In the genomic region with DNA sequence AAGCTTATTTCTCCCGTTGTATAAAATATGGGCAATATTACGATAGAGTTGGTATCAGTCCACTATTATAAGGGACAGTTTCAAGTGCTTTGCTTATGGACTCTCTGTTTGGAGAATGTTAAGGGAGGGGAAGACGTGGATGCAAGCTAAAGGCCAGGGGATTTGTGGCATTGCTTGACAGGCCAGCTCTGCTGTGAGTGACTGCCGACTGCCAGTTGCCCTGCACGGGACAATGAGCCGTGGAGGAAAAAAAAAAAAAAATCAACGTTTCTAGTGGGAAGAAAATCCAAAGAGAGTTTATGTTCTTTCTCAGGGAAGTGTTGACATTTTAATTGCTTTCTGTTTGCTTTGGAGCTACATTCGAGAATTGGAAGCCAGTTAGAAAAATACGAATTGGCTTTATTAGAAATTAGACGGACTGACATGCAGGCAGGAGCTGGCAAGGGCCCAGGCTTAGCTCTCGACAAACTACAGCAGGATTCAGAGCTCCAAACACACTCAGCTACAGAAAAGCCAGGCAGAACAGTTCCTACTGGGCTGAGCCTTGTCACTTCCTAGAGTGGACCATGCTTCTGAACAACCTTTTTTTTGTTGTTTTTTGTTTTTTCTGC, we compare ENCODE assay signal across 10 mouse cellular contexts.
DNase-seq lines count a peak whose midpoint lies in the region; ATAC-seq and TF ChIP-seq lines count a peak whose summit lies in the region.
"Had no signal": no experiment of that assay in that cellular context is flagged by ENCODE, and none has a peak within 500 bp of the region (broad histone marks: within the 10 kb centered on the region; RNA-seq: fewer than 3 reads in every experiment).

No protein-coding gene starts in this region.

- H3K4me2 ChIP-seq in heart, embryonic 15.5 days: peak overlapping the region; percentile 38
- H3K4me2 ChIP-seq: embryonic facial prominence, embryonic 15.5 days had no signal

- peaks cover 12% of the 10 kb centered on the region for H3K4me1 ChIP-seq in heart, embryonic 15.5 days (replicated peaks)
- peaks cover 19% of the 10 kb centered on the region; the same call in 1 of the 2 replicates for H3K4me1 ChIP-seq in limb, embryonic 10.5 days

- no peak for TF ChIP-seq CTCF in layer of hippocampus, adult 2 months (conservative IDR thresholded peaks at IDR 0.05)

- H3K27me3 ChIP-seq in heart, embryonic 15.5 days: no peaks in the 10 kb centered on the region
- H3K27me3 ChIP-seq in limb, embryonic 10.5 days (ENCODE audit: low read depth, poor library complexity, severe bottlenecking): no peaks in the 10 kb centered on the region
- H3K27me3 ChIP-seq: embryonic facial prominence, embryonic 15.5 days had no signal

- H3K9ac ChIP-seq in heart, embryonic 15.5 days: 0 out of 2 replicates have a peak overlapping the region, but pooled peaks have one; percentile 1
- H3K9ac ChIP-seq: embryonic facial prominence, embryonic 15.5 days had no signal

- DNase-seq in layer of hippocampus, adult 2 months (ENCODE audit: low spot score in 2 of 2): peak in 1 of 2 experiments; percentile 16
- DNase-seq in layer of hippocampus, adult 9-10 months (ENCODE audit: low spot score): no peak
- peak; percentile 50 for DNase-seq in cerebellum, adult 9-11 months
- DNase-seq in limb, embryonic 10.5 days (ENCODE audit: low spot score): no peak
- no peak for DNase-seq in Muller cell, postnatal 12 days (ENCODE audit: inconsistent ontology term)
- no peak for DNase-seq in natural killer cell, adult 2 months (ENCODE audit: low spot score in 2 of 2)

- H3K27ac ChIP-seq in layer of hippocampus, adult 2 months: no peak overlapping the region
- H3K27ac ChIP-seq in heart, embryonic 15.5 days: peak overlapping the region; percentile 68
- peak overlapping the region; percentile 38; the same call in 1 of the 2 replicates for H3K27ac ChIP-seq in limb, embryonic 10.5 days
- H3K27ac ChIP-seq: embryonic facial prominence, embryonic 15.5 days had no signal

- H3K4me3 ChIP-seq in layer of hippocampus, adult 2 months: peak overlapping the region; percentile 22
- H3K4me3 ChIP-seq in heart, embryonic 15.5 days: 0 out of 2 replicates have a peak overlapping the region, but pooled peaks have one; percentile 1
- H3K4me3 ChIP-seq in limb, embryonic 10.5 days: no peak overlapping the region
- H3K4me3 ChIP-seq: embryonic facial prominence, embryonic 15.5 days had no signal

- WGBS in heart, embryonic 15.5 days: 22% methylated on average over 11 of the region's 11 CpGs
- WGBS in limb, embryonic 10.5 days: 36% methylated on average over 11 of the region's 11 CpGs

- no peaks in the 10 kb centered on the region for H3K36me3 ChIP-seq in heart, embryonic 15.5 days
- no peaks in the 10 kb centered on the region for H3K36me3 ChIP-seq in limb, embryonic 10.5 days
- H3K36me3 ChIP-seq: embryonic facial prominence, embryonic 15.5 days; G1E had no signal

- H3K9me3 ChIP-seq in heart, embryonic 15.5 days (replicated peaks): no peaks in the 10 kb centered on the region
- H3K9me3 ChIP-seq in limb, embryonic 10.5 days (replicated peaks): no peaks in the 10 kb centered on the region
- H3K9me3 ChIP-seq: embryonic facial prominence, embryonic 15.5 days had no signal

- ATAC-seq in heart, embryonic 15.5 days (replicated peaks; ENCODE audit: insufficient number of reproducible peaks, insufficient read depth, low FRiP score, low read depth): peak; percentile 81; the same call in 1 of the 2 replicates
- no peak for ATAC-seq in megakaryocyte, adult 5-6 weeks (ENCODE audit: poor library complexity, severe bottlenecking)
